Mouse (Mus musculus) cortical plate, adult 2 months (tissue): ENCODE measurements around the gene Dph1. TPM values are rescaled to one million over a fixed set of nuclear protein-coding genes. Genes with fewer than 3 reads are reported as not detected.
A peak's percentile ranks its signal among the peaks of the same experiment; 100 is the strongest.
"Not testable (repeated sequence)": the region's sequence is repeated elsewhere in the genome, so short reads cannot be mapped to it uniquely, and the experiment has no call there.

Experiments used
- H3K27ac ChIP-seq: fragments of 200-500 bp; 2 replicates; pipeline ENCODE4 v1.5.1; 2012; ENCODE audit warnings: low read length, control low read depth, inconsistent platforms; ENCODE audit not compliant: insufficient read depth
- H3K4me1 ChIP-seq: fragments of 200-500 bp; 2 replicates; pipeline ENCODE4 v1.6.1; 2011; ENCODE audit warnings: low read length; ENCODE audit not compliant: control insufficient read depth, insufficient read depth
- H3K4me3 ChIP-seq: fragments of 200-500 bp; 2 replicates; pipeline ENCODE4 v1.5.1; 2011; ENCODE audit warnings: mild to moderate bottlenecking, low read length, control low read depth; ENCODE audit not compliant: insufficient read depth
- CTCF ChIP-seq: fragments of 200-500 bp; IDR thresholded peaks from 2 replicates; pipeline ENCODE4 v1.5.1; 2011; ENCODE audit warnings: mild to moderate bottlenecking, control low read depth, low read length; ENCODE audit not compliant: insufficient read depth; ENCODE audit errors: extremely low read depth
- POLR2A ChIP-seq: fragments of 200-500 bp; IDR thresholded peaks from 2 replicates; pipeline ENCODE4 v1.6.1; 2011; ENCODE audit warnings: mild to moderate bottlenecking, low read length, control low read depth; ENCODE audit not compliant: insufficient read depth; ENCODE audit errors: extremely low read depth
- polyA plus RNA-seq: library from polyadenylated mRNA; depleted of rRNA; stranded (reverse); fragments of >200 nt; gene quantifications from 2 replicates; pipeline ENCODE4 v1.2.3, GENCODE M21; 2012

Dph1 gene
- polyA plus RNA-seq, 1 experiment, result 29.1 TPM

DNA sequence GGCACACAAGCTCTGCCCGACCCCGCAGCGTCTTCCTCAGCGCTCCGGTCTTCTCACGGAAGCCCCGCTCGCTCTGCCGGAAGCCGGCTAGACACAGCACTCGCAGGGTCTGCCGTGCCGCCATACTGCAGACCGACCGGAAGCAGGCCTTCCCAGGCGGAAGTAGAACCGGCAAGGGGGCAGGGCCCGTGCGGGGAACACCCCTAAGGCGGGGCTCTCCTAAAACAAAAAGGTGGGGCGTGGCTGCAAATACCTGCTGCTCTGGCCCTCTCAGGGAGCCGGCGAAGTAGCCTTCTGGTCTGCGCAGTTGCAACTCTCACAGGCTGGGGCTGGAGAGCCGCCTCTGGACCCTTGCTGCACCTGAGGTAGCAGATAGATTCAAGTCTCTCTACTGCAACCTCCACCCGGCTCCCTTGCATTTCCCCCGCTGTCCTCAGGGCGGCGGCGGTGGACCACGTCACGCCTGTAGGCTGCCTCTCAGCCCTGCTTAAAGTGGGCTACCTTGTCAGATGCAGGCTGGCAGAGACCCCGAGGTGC lies 12.3 kb downstream of the Dph1 start, which contains the start of gene Ovca2:
Gene Ovca2, minus strand, starts transcription at position 164 of the 537 bp plus-strand sequence.
- peak; percentile 73 for TF ChIP-seq POLR2A
- peak; percentile 85 for TF ChIP-seq CTCF
- H3K4me3 ChIP-seq, result peak within 1 kb of the TSS; percentile 49
- H3K4me1 ChIP-seq, result no peaks in the 10 kb centered on the region; the same call in 1 of the 2 replicates
- H3K27ac ChIP-seq, result peak within 1 kb of the TSS; percentile 26

DNA sequence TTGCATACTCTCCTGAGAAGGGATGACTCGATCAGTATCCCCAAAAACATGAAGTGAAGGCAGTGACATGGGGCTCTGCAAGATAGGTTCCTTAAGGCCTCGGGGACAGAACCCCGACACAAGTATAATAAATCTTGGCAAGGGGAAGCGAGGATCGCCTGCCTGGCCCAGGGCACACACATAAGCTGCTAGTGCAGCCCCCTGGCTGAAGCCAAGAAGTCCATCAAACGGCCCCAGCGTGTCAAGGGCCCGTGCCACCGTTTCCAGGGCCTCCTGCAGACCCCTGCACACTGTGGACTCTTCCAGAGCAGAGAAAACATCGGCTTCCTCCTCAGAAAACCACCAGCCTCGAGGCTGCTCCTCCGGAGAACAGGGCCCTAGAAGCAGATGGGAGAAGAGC lies 13.0 kb downstream of the Dph1 start:
- no peak overlapping the region for H3K27ac ChIP-seq
- no peaks in the 10 kb centered on the region; the same call in 1 of the 2 replicates for H3K4me1 ChIP-seq
- TF ChIP-seq CTCF, result no peak
- no peak for TF ChIP-seq POLR2A
- peak overlapping the region; percentile 49 for H3K4me3 ChIP-seq

DNA sequence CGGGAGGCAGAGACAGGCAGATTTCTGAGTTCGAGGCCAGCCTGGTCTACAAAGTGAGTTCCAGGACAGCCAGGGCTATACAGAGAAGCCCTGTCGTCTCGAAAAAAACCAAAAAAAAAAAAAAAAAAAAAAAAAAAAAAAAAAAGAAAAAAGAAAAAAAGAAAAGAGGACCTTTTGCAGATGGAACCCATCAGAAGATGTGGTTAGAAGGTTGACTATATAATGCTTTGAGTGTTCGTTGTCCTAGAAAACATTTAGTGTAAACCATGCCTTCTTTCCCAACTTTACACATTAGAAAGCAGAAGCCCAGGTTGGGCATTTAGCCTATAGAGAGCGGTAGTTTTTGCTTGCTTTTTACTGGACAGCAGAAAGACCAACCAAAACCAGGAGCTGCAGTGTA lies 16.5 kb downstream of the Dph1 start:
- H3K27ac ChIP-seq, H3K4me1 ChIP-seq: not testable (repeated sequence)
- H3K4me3 ChIP-seq, result peak overlapping the region; percentile 47; the same call in 1 of the 2 replicates

DNA sequence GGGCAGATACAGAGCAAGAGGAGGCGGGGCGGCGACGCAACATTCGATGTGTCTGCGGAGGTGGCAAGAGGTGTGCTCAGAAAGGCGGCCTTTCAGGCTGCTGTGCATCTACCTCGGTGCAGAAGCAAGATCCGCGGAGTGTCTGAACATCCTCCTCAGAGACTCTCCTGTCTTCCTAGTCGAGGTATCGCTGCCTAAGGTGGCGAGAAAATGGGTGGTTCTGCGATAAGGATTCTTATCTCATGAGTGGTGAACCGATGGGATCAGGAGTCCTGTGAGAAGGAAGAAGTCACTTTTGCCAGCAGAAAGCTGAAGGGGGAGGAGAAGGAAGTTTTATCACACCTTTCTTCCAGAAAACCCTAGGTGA lies 17.3 kb downstream of the Dph1 start:
- H3K4me3 ChIP-seq, result peak overlapping the region; percentile 47
- TF ChIP-seq CTCF (no peak), POLR2A (peak; percentile 74)
- no peaks in the 10 kb centered on the region; the same call in 1 of the 2 replicates for H3K4me1 ChIP-seq
- H3K27ac ChIP-seq, result peak overlapping the region; percentile 54

DNA sequence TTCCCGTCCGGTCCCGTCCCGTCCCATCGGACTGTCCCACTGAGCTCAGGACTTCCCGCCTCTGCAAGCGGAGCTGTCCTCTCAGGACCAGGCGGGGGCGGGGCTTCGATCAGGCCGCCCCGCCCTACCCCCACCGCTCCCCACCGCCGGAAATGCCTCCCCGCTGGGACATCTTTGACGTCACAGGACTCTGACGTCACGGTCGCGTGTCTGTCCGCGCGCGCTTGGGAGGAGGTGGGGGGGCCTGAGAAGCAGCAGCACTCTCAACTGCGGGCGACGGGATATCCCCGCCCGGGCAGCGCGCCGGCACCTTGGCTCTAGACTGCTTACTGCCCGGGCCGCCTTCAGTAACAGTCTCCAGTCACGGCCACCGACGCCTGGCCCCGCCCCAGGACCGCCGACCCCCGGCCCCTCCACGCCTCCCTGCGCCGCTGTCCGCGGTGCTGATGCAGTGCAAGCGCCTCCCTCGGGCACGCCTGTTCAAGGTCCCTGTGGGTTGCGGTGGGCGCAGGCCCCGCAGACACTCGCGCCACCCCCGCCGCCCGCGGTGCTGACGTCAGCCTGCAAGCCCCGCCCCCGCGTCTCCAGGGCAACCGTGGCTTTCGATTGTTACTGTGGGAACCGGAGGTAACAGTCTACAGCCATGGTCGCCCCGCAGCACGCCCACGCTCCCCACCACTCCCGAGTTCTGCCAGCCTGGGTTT lies 17.8 kb downstream of the Dph1 start:
- no peaks in the 10 kb centered on the region; the same call in 1 of the 2 replicates for H3K4me1 ChIP-seq

DNA sequence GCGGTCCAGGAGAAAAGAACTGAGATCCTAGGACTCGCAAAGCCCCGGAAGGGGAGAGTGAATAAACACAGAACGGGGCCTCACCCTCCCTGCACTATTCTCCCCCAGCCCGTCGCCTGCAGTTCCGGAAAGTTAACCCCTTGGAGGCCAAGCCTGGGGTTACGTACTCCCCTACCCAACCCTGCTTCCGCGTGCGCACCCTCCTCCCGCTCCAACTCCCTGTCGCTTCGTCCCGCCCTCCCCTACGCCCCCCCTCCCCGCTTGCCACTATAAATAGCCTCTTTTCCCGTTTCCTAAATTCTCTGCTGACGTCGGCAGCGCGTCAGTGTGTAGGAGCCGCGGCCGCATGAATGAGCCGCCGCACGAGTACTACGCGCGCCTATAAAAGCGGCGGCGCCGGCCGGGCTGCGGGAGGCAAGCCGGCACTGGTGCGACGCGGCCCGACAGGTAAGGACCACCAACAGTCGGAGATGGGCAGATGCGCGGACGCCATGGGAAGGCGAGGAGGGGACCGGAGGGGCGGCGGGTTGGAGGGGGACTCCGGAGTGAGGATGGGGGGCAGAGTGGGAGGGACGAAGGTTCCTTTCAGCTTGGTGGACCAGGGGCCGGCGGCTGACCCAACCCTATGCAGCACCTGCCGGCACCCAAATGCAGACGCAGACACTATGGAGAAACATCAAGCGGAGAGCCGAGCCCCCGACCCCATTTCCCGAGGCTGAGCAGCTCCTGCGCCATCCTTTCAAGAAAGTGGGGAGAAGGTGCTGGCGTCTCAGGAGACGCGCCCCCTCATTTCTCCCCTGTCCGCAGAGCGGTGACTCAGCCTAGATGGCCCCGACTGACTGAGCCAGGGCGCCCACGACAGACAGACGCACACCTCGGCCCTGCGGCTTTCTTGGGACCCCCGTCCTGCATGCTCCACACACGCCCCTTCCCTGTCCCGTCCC lies 18.6 kb downstream of the Dph1 start:
- TF ChIP-seq CTCF (no peak), POLR2A (peak; percentile 52; the same call in 1 of the 2 replicates)
- peak overlapping the region; percentile 47 for H3K4me3 ChIP-seq
- H3K27ac ChIP-seq, result peak overlapping the region; percentile 79
- H3K4me1 ChIP-seq, result no peaks in the 10 kb centered on the region; the same call in 1 of the 2 replicates

More for the DNA sequence above, 17.8 kb downstream of the Dph1 start:
- Histone ChIP-seq H3K27ac (peak overlapping the region; percentile 79), H3K4me3 (peak overlapping the region; percentile 47)
- no peak for TF ChIP-seq POLR2A
- TF ChIP-seq CTCF, result no peak

DNA sequence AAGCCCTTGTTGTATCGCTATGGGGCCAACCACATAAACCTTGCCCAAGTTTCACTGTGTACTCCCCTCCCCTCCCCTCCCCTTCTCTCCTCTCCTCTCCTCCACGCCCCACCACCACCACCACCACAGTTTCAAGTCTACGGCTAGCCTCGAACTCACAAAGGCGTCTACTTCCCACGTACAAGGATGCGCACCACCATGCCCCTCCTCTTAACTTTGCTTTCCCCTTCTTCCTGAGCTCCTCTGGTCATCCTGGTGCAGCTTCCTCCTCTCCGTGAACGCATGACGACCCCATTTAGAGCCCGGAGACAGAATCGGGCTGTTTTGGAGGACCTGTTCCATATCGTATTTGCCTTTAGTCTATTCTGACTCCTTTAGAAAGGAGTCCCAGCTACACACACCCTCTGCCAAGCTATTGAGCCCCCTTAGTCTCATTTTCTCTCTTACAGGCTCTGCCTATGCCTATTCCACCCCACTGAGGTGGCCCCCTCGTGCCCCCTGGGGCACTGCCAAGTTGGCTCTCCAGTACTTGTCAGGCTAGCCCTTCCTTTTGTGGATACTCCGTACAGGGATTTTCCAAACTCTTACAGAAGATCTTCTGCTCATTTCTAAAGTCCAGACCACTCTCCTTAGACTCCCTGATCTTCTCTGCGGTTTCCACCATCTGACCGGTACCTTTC lies 19.7 kb downstream of the Dph1 start:
- no peak overlapping the region for H3K27ac ChIP-seq
- no peaks in the 10 kb centered on the region; the same call in 1 of the 2 replicates for H3K4me1 ChIP-seq
- no peak for TF ChIP-seq CTCF
- TF ChIP-seq POLR2A, result no peak
- H3K4me3 ChIP-seq, result no peak overlapping the region

DNA sequence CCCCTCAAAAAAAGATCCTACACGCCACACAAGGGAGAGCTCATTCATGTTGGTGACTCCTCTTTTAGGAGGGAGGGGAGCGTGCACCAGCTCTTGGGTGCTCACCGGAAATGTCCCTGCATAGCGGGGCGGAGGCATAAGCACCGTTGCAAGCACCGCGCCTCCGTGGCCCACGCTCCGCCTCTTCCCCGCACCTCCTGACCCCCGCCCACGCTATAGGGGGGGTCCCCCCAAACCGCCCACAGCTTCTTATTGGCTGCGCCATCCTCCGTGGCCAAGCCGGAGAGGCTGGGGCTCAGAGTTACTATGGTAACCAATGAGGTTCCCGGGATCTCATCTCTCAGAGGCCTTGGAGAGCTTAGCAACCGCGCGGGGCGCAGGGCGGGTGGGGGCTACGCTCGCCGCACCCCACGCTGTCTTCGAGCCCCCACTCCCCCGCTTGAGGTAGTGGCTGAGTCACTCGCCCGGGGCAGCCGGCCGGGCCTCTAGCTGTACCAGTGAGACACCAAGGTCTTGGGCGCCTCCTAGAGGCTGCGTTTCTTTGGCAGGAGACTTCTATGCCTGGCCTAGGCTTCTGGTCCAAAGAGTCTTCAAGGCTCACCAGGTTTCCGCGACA lies 20.8 kb downstream of the Dph1 start:
- TF ChIP-seq CTCF (peak; percentile 59), POLR2A (no peak)
- no peak overlapping the region for H3K27ac ChIP-seq
- peak overlapping the region; percentile 33 for H3K4me3 ChIP-seq
- H3K4me1 ChIP-seq, result 0 out of 2 replicates have a peak, but pooled peaks cover 1% of the 10 kb centered on the region
